Comparison of ENCODE assay signal across 10 mouse cellular contexts in the genomic region with DNA sequence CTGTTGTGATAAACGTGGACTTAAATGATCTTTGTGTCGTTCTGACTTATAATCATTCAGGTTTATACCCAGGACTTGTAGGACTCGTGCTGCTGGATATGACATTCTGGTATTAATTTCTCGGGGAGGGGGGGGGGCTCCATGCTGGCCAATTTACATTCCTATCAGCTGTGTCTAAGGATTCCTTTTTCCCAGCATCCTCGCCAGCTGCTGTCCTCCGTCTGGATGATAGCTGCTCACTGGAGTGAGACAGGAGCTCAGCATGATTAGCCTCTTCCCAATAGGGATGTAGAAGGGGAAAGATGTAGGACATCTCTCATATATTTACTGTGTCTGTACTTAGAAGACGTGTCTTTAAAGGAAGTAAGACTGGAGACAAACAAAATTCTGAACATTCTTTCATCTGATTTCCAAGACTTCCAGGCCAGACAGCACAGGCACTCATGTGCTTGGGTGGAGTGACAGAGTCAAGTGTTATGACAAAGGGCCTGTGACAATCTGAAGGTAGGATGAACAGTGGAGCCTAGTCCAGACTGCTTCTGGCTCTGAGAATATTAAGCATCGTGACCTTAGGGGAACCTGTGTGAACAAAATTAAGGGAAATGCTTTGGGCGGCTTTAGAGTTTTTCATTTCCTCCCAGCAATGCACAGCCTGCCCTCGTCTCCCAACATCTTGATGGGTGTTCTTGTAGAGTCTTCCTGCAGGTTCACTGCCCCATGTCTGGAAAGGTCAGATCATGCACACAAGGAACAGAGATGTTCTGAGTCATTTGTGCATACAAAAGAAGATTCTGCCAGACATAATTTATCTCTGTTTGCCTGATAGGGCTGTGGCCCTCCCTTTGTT.
DNase-seq lines count a peak whose midpoint lies in the region; ATAC-seq and TF ChIP-seq lines count a peak whose summit lies in the region.
"Had no signal": no experiment of that assay in that cellular context is flagged by ENCODE, and none has a peak within 500 bp of the region (broad histone marks: within the 10 kb centered on the region; RNA-seq: fewer than 3 reads in every experiment).

No protein-coding gene starts in this region.

- WGBS in lung, embryonic 14.5 days = 37% methylated on average over 10 of the region's 10 CpGs
- 51% methylated on average over 10 of the region's 10 CpGs for WGBS in liver, embryonic 15.5 days (ENCODE audit: insufficient replicate concordance)

- TF ChIP-seq CTCF in lung, embryonic 14.5 days (IDR thresholded peaks at IDR 0.05; ENCODE audit: low read depth) = no peak

- no peak overlapping the region for H3K9ac ChIP-seq in lung, embryonic 14.5 days
- peak overlapping the region; percentile 22; the same call in 1 of the 2 replicates for H3K9ac ChIP-seq in liver, embryonic 15.5 days

- peak overlapping the region; percentile 15; the same call in 1 of the 2 replicates for H3K4me2 ChIP-seq in lung, embryonic 14.5 days
- peak overlapping the region; percentile 58 for H3K4me2 ChIP-seq in liver, embryonic 15.5 days

- peak overlapping the region; percentile 56; the same call in 1 of the 2 replicates for H3K27ac ChIP-seq in lung, embryonic 14.5 days (ENCODE audit: low read depth)
- H3K27ac ChIP-seq in liver, embryonic 15.5 days (replicated peaks) = peak overlapping the region; percentile 91

- H3K27me3 ChIP-seq in lung, embryonic 14.5 days (ENCODE audit: insufficient read depth, low read length) = no peaks in the 10 kb centered on the region
- H3K27me3 ChIP-seq in liver, embryonic 15.5 days = no peaks in the 10 kb centered on the region
- H3K27me3 ChIP-seq: megakaryocyte, embryonic 14.5 days had no signal

- no peaks in the 10 kb centered on the region for H3K36me3 ChIP-seq in lung, embryonic 14.5 days (ENCODE audit: insufficient read depth)
- no peaks in the 10 kb centered on the region for H3K36me3 ChIP-seq in liver, embryonic 15.5 days (replicated peaks)

- H3K4me1 ChIP-seq in lung, embryonic 14.5 days (ENCODE audit: insufficient read depth) = peaks cover 12% of the 10 kb centered on the region; the same call in 1 of the 2 replicates
- H3K4me1 ChIP-seq in liver, embryonic 15.5 days (replicated peaks) = peaks cover 68% of the 10 kb centered on the region

- no peak overlapping the region for H3K4me3 ChIP-seq in lung, embryonic 14.5 days (ENCODE audit: low read depth, low read length)
- no peak overlapping the region for H3K4me3 ChIP-seq in liver, embryonic 15.5 days (replicated peaks)
- H3K4me3 ChIP-seq: megakaryocyte, embryonic 14.5 days had no signal

- H3K9me3 ChIP-seq in lung, embryonic 14.5 days (ENCODE audit: low read depth, low read length) = no peaks in the 10 kb centered on the region
- H3K9me3 ChIP-seq in liver, embryonic 15.5 days (replicated peaks) = no peaks in the 10 kb centered on the region
- H3K9me3 ChIP-seq: megakaryocyte, embryonic 14.5 days had no signal

- peak; percentile 37; the same call in 1 of the 2 replicates for ATAC-seq in lung, embryonic 14.5 days (ENCODE audit: insufficient read depth)
- ATAC-seq in liver, embryonic 15.5 days (ENCODE audit: insufficient read depth) = peak; percentile 53

- DNase-seq in cerebellum, postnatal 10 days = peak; percentile 26 to 44
- no peak for DNase-seq in cerebellum, adult 18-20 months
- no peak for DNase-seq in lung, embryonic 14.5 days
- DNase-seq in lung, adult 18-20 months = no peak
- peak; percentile 63 for DNase-seq in retina, postnatal 1 day
- DNase-seq in B cell, adult 2 months = no peak
- DNase-seq in layer of hippocampus, adult 11-12 months (ENCODE audit: low spot score) = no peak
- DNase-seq: gastrocnemius, postnatal 14 days had no signal

Comparison
In these comparisons a context has a peak if more than half of its experiments do, and no peak if none do; other contexts are left out.
1. DNase-seq: peak in cerebellum, postnatal 10 days (2 of 2) and retina, postnatal 1 day (single experiment); none in cerebellum, adult 18-20 months (0 of 2), lung, embryonic 14.5 days (single experiment), lung, adult 18-20 months (0 of 2), B cell, adult 2 months (0 of 2) and layer of hippocampus, adult 11-12 months (single experiment).